Mouse (Mus musculus) MEL (cell line): ENCODE results near the gene Smarca2.

Experiments used
- CHD1 ChIP-seq: IDR thresholded peaks from 2 replicates; pipeline ENCODE4 v1.6.1; 2012; ENCODE audit warnings: low read depth, mild to moderate bottlenecking, inconsistent platforms, low read length, improper control_type of control experiment
- CHD2 ChIP-seq: IDR thresholded peaks from 2 replicates; pipeline ENCODE4 v1.6.1; 2011; ENCODE audit warnings: low read length, improper control_type of control experiment
- CTCF ChIP-seq, 3 experiments: IDR thresholded peaks in 2 of 3; conservative IDR thresholded peaks in 1 of 3; 2 replicates each; pipeline ENCODE4 v1.5.1; 2011 to 2012; ENCODE audit warnings: low read length in 3 of 3, low read depth in 2 of 3, mild to moderate bottlenecking in 2 of 3, improper control_type of control experiment in 1 of 3, inconsistent platforms in 1 of 3, mixed read lengths in 1 of 3, moderate library complexity in 1 of 3; ENCODE audit not compliant: control insufficient read depth in 1 of 3, insufficient read depth in 1 of 3, poor library complexity in 1 of 3, severe bottlenecking in 1 of 3
- GATA1 ChIP-seq: IDR thresholded peaks from 2 replicates; pipeline ENCODE4 v1.6.1; 2011; ENCODE audit warnings: low read depth, low read length, improper control_type of control experiment
- MEF2A ChIP-seq: IDR thresholded peaks from 2 replicates; pipeline ENCODE4 v1.6.1; 2014; ENCODE audit warnings: low read depth, mild to moderate bottlenecking, inconsistent platforms, low read length, improper control_type of control experiment; ENCODE audit not compliant: poor library complexity, insufficient replicate concordance, severe bottlenecking; ENCODE audit errors: extremely low read depth
- MXI1 ChIP-seq: IDR thresholded peaks from 2 replicates; pipeline ENCODE4 v1.6.1; 2011; ENCODE audit warnings: mild to moderate bottlenecking, low read depth, low read length, improper control_type of control experiment
- NRF1 ChIP-seq: IDR thresholded peaks from 2 replicates; pipeline ENCODE4 v1.6.1; 2014; ENCODE audit warnings: low read depth, mild to moderate bottlenecking, inconsistent platforms, low read length, improper control_type of control experiment, moderate library complexity; ENCODE audit not compliant: poor library complexity, insufficient read depth, severe bottlenecking
- POLR2A ChIP-seq, 2 experiments: IDR thresholded peaks; 2 replicates each; pipeline ENCODE4 v1.6.1; 2011 to 2012; ENCODE audit warnings: low read length in 2 of 2, mild to moderate bottlenecking in 2 of 2, control low read depth in 1 of 2, improper control_type of control experiment in 1 of 2, low read depth in 1 of 2, moderate library complexity in 1 of 2; ENCODE audit not compliant: control insufficient read depth in 1 of 2, insufficient read depth in 1 of 2, poor library complexity in 1 of 2
- POLR2AphosphoS5 ChIP-seq: IDR thresholded peaks from 2 replicates; pipeline ENCODE4 v1.6.1; 2012; ENCODE audit warnings: low read depth, borderline replicate concordance, mild to moderate bottlenecking, inconsistent platforms, low read length, moderate library complexity, mixed read lengths
- SIN3A ChIP-seq: IDR thresholded peaks from 2 replicates; pipeline ENCODE4 v1.6.1; 2012; ENCODE audit warnings: low read length, improper control_type of control experiment, inconsistent platforms

GRCm38 (mm10) chr19:26756399-26756798, 151.5 kb downstream of the Smarca2 start:
- TF ChIP-seq CHD1 (no peak), CTCF (IDR thresholded peaks at IDR 0.05 in 2 of 3, conservative IDR thresholded peaks at IDR 0.05 in 1 of 3; ENCODE audit: control insufficient read depth in 1 of 3, insufficient read depth in 1 of 3, low read depth in 2 of 3, low read length in 3 of 3, poor library complexity in 1 of 3, severe bottlenecking in 1 of 3) (no peak), MXI1 (no peak), NRF1 (no peak), MEF2A (no peak), CHD2 (no peak), POLR2A (IDR thresholded peaks at IDR 0.05; ENCODE audit: control insufficient read depth in 1 of 2, insufficient read depth in 1 of 2, low read depth in 1 of 2, low read length in 2 of 2, poor library complexity in 1 of 2) (no peak), SIN3A (no peak), GATA1 (no peak), POLR2AphosphoS5 (no peak)
